Mouse (Mus musculus): ENCODE results near the gene Gm37240. TPM values are rescaled to one million over a fixed set of nuclear protein-coding genes. Genes with fewer than 3 reads are reported as not detected.

Gene Gm37240
- total RNA-seq, 2 experiments from 2014 or later = 28.9 to 37.3 TPM

DNA sequence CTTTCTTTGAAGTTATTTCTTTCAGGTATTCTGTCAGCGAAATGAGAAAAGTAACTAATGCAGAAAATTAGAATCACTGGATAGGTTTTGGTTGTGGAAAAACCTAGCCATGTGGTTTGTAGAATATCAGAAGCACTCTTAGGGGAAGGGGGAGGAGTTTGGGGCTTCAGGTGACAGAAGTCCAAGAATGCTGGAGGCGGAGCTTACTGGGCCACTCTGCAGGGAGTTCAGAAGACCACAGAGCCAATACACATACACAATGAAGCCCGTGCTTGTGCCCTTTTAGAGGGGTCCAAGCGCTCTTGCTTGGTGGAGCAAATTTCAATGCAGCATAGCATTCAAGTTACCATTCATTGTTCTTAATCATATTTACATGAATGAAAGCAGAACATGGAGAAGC lies 138.5 kb downstream of the Gm37240 start:
- no peak for DNase-seq

- no peak for DNase-seq
Observed at GRCm38 (mm10) chr3:85746116-85746515, 141.2 kb downstream of the Gm37240 start.

DNA sequence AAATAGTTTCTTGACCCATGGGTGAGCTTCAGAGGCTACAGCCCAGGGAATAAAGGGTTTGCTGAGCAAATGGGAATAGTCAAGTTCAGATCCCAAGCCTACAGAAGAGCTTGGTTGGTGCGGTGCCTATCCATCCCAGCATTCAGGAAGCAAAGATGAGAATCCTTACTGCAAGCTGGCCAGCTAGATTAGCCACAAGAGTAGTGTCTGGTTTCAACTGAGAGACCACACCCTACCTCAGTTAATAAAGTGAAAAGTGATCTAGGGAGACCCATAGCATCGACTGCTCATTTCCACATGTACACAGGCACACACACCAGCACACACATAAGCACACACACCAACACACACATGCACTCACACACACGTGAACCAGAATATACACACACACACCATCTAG lies 145.6 kb downstream of the Gm37240 start:
- DNase-seq = no peak

GRCm38 (mm10) chr3:85738591-85738990 lies 148.7 kb downstream of the Gm37240 start:
- no peak for DNase-seq

GRCm38 (mm10) chr3:85733939-85734729 lies 153.2 kb downstream of the Gm37240 start:
- DNase-seq = no peak

GRCm38 (mm10) chr3:85727171-85727570 lies 160.1 kb downstream of the Gm37240 start:
- DNase-seq = no peak

GRCm38 (mm10) chr3:85725971-85726370 lies 161.3 kb downstream of the Gm37240 start:
- DNase-seq = no peak

DNA sequence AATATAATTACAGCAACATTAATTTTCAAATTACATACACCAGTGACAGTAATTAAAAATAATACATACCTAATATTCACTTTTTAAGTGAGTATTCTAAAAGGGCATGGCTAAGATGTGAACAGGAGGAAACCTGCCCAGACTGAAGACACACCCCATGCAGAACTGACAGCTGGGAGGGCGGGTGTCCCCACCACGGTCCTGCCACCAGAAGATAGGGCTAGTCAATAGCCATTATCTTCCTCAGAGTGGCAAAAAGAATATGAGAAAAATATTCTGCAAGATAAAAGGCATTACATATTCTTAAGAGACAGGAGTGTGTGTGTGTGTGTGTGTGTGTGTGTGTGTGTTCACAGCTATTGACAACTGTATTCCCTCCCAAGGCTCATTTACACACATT lies 162.2 kb downstream of the Gm37240 start:
- DNase-seq = no peak

GRCm38 (mm10) chr3:85722581-85722980 lies 164.7 kb downstream of the Gm37240 start:
- no peak for DNase-seq

DNA sequence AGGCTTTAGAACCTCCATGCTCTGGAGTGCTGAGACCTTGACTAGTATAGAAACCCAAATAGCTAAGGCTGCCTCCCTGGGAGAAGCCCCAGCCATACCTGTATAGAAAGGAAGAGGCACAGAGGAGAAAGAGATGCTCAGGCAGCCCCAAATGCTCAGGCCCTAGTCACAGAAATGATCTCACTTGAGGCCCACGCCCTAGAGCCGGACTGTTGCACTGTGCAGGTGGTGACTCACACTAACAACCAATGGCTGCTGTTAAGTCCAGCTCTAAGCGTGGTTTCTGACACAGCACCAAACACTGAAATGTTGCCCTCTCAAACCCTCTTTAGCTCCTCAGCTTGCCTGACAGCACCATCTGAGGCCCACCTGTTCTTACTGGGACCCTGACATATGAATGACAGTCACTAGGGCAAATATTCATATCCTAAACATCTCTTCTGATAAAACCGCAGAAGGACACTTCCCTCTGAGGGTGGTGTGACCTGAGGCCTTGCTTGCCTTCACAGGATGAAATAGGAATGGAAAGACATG lies 171.5 kb downstream of the Gm37240 start:
- no peak for DNase-seq

GRCm38 (mm10) chr3:85713936-85714709 lies 173.2 kb downstream of the Gm37240 start:
- DNase-seq = no peak

- DNase-seq = no peak
Observed at GRCm38 (mm10) chr3:85710695-85711094, 176.6 kb downstream of the Gm37240 start.

- peak; percentile 56 for DNase-seq
Observed at GRCm38 (mm10) chr3:85707421-85707820, 179.9 kb downstream of the Gm37240 start.

DNA sequence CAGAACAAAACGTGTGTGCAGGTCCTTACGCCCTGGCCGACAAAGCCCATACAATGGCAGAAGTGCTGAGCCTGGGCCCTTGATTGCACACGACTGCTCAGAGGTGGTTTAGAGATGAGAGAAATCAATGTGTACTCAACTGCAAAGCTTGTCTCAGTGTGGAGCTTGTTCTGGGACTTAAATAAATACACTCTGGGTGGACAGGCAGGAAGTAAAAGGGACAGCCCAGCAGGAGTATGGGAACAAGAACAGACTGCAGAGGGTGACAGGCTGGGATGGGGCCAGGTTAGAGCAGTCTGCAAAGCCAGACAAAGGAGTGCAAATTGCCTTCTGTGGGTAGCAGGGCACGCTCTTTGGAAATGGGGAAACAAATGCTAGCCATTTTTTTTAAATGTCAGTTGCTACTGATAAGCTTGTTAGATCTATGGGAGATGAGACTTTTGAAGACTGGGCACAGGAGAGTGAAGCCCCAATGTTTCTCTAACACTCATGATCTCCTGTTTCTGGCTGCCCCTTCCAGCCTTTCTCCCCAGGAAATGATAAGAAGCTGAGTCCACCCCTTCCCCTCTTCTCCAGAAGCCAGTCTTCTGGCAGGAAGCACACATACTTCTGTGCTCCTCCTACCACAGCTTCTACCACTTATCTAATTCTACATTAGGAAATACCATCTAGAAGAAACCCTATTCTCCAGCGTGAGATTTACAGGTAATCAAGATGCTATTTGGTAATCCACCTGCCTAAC lies 184.0 kb downstream of the Gm37240 start:
- no peak for DNase-seq

DNA sequence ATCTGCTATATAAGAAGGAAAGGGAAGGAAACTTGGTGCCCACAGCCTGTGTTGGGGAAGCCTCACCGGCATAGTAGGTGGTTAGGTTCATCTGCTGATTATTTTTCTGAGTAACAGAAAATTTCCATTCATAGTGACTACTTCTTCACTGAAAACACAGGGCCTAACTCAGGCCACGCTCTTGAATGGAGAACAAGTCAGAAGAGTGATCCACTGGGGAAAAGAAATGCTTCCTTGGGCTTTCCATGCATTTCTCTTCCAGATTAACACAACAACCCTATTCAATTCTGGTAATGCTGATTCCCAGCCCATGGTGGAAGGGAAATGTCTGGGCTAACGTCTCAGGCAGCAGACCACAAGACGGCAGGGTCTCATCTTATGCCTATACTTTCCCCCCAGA lies 188.8 kb downstream of the Gm37240 start:
- DNase-seq = no peak

- DNase-seq = no peak
Observed at GRCm38 (mm10) chr3:85695056-85695455, 192.3 kb downstream of the Gm37240 start.

DNA sequence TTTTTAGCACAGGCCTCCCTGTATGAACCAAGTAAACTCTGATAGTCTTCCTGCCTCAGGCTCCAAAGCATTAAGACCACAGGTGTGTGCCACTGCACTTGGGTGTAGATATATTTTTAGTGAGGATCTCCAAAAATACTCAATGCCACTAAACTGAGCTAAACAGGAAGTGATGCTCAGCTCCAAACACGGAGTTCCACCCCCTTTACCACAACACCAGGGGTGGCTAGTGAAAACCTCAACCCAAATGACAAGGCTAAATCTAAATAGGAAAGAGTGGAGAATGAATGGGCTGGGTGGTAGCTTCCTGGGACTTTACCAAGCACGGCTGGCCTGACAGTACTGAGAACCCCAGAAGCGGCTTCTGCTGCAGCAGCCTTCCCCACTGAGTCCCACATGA lies 194.3 kb downstream of the Gm37240 start:
- DNase-seq = no peak

- DNase-seq = no peak
Observed at GRCm38 (mm10) chr3:85691134-85691533, 196.2 kb downstream of the Gm37240 start.

DNA sequence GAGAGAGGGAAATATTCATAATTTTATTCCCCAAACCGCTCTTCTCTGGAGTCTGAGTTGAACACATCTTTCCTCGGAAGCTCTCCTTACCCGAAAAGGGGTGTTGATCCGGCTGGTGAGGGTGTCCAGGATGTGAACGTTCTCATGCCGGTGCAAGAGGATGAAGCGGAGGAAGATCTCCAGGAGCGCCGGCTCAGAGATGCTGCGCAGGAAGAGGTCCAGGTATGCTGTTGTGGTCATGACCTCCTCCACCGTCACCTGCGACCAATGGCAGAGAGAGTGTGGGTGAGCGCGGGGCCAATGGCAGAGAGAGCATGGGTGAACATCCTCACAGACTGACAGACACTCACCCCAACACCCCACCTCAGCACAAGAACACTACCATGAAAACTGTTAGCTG lies 199.0 kb downstream of the Gm37240 start:
- no peak for DNase-seq

DNA sequence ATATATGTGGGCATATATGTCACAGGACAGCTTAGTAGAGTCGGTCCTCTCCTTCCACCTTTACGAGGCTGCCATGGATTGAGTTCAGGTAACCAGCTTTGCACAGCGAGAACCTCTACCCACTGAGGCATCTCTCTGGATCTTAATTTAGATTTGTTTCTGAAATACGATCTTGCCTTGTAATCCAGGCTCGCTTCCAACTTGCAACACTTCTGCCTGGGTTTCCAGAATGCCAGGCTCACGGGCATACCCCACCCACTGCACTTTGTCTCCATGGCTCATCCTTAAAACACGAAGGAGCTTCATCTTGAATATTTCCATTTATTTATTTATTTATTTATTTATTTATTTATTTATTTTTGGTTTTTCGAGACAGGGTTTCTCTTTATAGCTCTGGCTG lies 202.0 kb downstream of the Gm37240 start:
- DNase-seq = no peak

- no peak for DNase-seq
Observed at GRCm38 (mm10) chr3:85683618-85684017, 203.7 kb downstream of the Gm37240 start.

DNA sequence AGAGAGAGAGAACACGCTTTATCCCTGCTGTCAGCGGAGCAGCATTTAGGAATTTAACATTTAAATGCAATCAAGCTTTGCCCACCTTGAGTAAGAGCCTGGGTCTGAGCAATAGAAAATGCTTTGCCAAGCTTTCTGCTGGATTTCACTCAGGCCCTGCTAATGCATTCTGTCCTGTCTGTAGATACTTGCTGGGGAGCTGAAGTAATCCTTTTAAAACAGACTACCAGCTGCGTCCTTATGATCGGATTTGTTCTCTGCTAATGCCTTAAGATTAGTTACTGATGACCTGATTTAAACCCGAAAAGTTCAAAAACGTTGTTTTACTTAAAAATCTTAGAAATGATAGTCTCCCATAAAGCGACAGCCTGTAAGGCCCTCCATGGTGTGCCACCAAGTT lies 206.2 kb downstream of the Gm37240 start:
- no peak for DNase-seq

GRCm38 (mm10) chr3:85679960-85680359 lies 207.4 kb downstream of the Gm37240 start:
- DNase-seq = no peak

Data from gastrocnemius, postnatal 10 days (tissue).